Mouse (Mus musculus): ENCODE measurements around the gene Pank1.

The Pank1 gene

GRCm38 (mm10) chr19:34869375-34869774, 9.9 kb downstream of the Pank1 start:
- H3K27me3 ChIP-seq (ENCODE audit: insufficient read depth, low read length): no peaks in the 10 kb centered on the region
- no peak overlapping the region for H3K4me3 ChIP-seq (replicated peaks; ENCODE audit: low read length)
- H3K9me3 ChIP-seq (ENCODE audit: low read length): no peaks in the 10 kb centered on the region
- H3K4me1 ChIP-seq (replicated peaks; ENCODE audit: low read depth, low read length): peaks cover 26% of the 10 kb centered on the region
- H3K36me3 ChIP-seq (ENCODE audit: insufficient read depth, low read length): no peaks in the 10 kb centered on the region
- no peak for TF ChIP-seq CTCF (conservative IDR thresholded peaks at IDR 0.05; ENCODE audit: low read length)
- TF ChIP-seq POU5F1 (IDR thresholded peaks at IDR 0.05; ENCODE audit: borderline replicate concordance, low read length): no peak
- TF ChIP-seq NANOG (IDR thresholded peaks at IDR 0.05; ENCODE audit: borderline replicate concordance, low read length): no peak

- TF ChIP-seq NANOG (IDR thresholded peaks at IDR 0.05; ENCODE audit: borderline replicate concordance, low read length): no peak
- TF ChIP-seq CTCF (conservative IDR thresholded peaks at IDR 0.05; ENCODE audit: low read length): no peak
- no peak for TF ChIP-seq POU5F1 (IDR thresholded peaks at IDR 0.05; ENCODE audit: borderline replicate concordance, low read length)
- H3K27me3 ChIP-seq (ENCODE audit: insufficient read depth, low read length): no peaks in the 10 kb centered on the region
- no peaks in the 10 kb centered on the region for H3K36me3 ChIP-seq (ENCODE audit: insufficient read depth, low read length)
- H3K9me3 ChIP-seq (ENCODE audit: low read length): no peaks in the 10 kb centered on the region
- H3K4me1 ChIP-seq (replicated peaks; ENCODE audit: low read depth, low read length): peaks cover 24% of the 10 kb centered on the region
- no peak overlapping the region for H3K4me3 ChIP-seq (replicated peaks; ENCODE audit: low read length)
Measured at GRCm38 (mm10) chr19:34868093-34868741, 11.0 kb downstream of the Pank1 start.

- Histone ChIP-seq H3K36me3 (ENCODE audit: insufficient read depth, low read length) (no peaks in the 10 kb centered on the region), H3K4me1 (replicated peaks; ENCODE audit: low read depth, low read length) (peaks cover 52% of the 10 kb centered on the region), H3K9me3 (ENCODE audit: low read length) (no peaks in the 10 kb centered on the region), H3K27me3 (ENCODE audit: insufficient read depth, low read length) (no peaks in the 10 kb centered on the region), H3K4me3 (replicated peaks; ENCODE audit: low read length) (no peak overlapping the region)
- TF ChIP-seq POU5F1 (IDR thresholded peaks at IDR 0.05; ENCODE audit: borderline replicate concordance, low read length) (no peak), CTCF (conservative IDR thresholded peaks at IDR 0.05; ENCODE audit: low read length) (no peak), NANOG (IDR thresholded peaks at IDR 0.05; ENCODE audit: borderline replicate concordance, low read length) (no peak)
Measured at GRCm38 (mm10) chr19:34863737-34864136, 15.5 kb downstream of the Pank1 start.

- TF ChIP-seq POU5F1 (IDR thresholded peaks at IDR 0.05; ENCODE audit: borderline replicate concordance, low read length) (no peak), CTCF (conservative IDR thresholded peaks at IDR 0.05; ENCODE audit: low read length) (no peak), NANOG (IDR thresholded peaks at IDR 0.05; ENCODE audit: borderline replicate concordance, low read length) (no peak)
- H3K27me3 ChIP-seq (ENCODE audit: insufficient read depth, low read length): no peaks in the 10 kb centered on the region
- peaks cover 66% of the 10 kb centered on the region for H3K4me1 ChIP-seq (replicated peaks; ENCODE audit: low read depth, low read length)
- H3K4me3 ChIP-seq (replicated peaks; ENCODE audit: low read length): no peak overlapping the region
- no peaks in the 10 kb centered on the region for H3K9me3 ChIP-seq (ENCODE audit: low read length)
- H3K36me3 ChIP-seq (ENCODE audit: insufficient read depth, low read length): no peaks in the 10 kb centered on the region
Measured at GRCm38 (mm10) chr19:34856021-34856651, 23.1 kb downstream of the Pank1 start.

- Histone ChIP-seq H3K27me3 (ENCODE audit: insufficient read depth, low read length) (no peaks in the 10 kb centered on the region), H3K36me3 (ENCODE audit: insufficient read depth, low read length) (no peaks in the 10 kb centered on the region), H3K4me3 (replicated peaks; ENCODE audit: low read length) (no peak overlapping the region), H3K4me1 (replicated peaks; ENCODE audit: low read depth, low read length) (peaks cover 43% of the 10 kb centered on the region), H3K9me3 (ENCODE audit: low read length) (no peaks in the 10 kb centered on the region)
- TF ChIP-seq NANOG (IDR thresholded peaks at IDR 0.05; ENCODE audit: borderline replicate concordance, low read length) (no peak), CTCF (conservative IDR thresholded peaks at IDR 0.05; ENCODE audit: low read length) (no peak), POU5F1 (IDR thresholded peaks at IDR 0.05; ENCODE audit: borderline replicate concordance, low read length) (no peak)
Measured at GRCm38 (mm10) chr19:34851161-34851560, 28.1 kb downstream of the Pank1 start.

GRCm38 (mm10) chr19:34849426-34849825, 29.8 kb downstream of the Pank1 start:
- Histone ChIP-seq H3K36me3 (ENCODE audit: insufficient read depth, low read length) (no peaks in the 10 kb centered on the region), H3K9me3 (ENCODE audit: low read length) (no peaks in the 10 kb centered on the region), H3K27me3 (ENCODE audit: insufficient read depth, low read length) (no peaks in the 10 kb centered on the region), H3K4me1 (replicated peaks; ENCODE audit: low read depth, low read length) (peaks cover 53% of the 10 kb centered on the region), H3K4me3 (replicated peaks; ENCODE audit: low read length) (no peak overlapping the region)
- TF ChIP-seq CTCF (conservative IDR thresholded peaks at IDR 0.05; ENCODE audit: low read length) (no peak), POU5F1 (IDR thresholded peaks at IDR 0.05; ENCODE audit: borderline replicate concordance, low read length) (no peak), NANOG (IDR thresholded peaks at IDR 0.05; ENCODE audit: borderline replicate concordance, low read length) (no peak)

GRCm38 (mm10) chr19:34848164-34848563, 31.1 kb downstream of the Pank1 start:
- H3K9me3 ChIP-seq (ENCODE audit: low read length): no peaks in the 10 kb centered on the region
- H3K36me3 ChIP-seq (ENCODE audit: insufficient read depth, low read length): no peaks in the 10 kb centered on the region
- no peaks in the 10 kb centered on the region for H3K27me3 ChIP-seq (ENCODE audit: insufficient read depth, low read length)
- H3K4me3 ChIP-seq (replicated peaks; ENCODE audit: low read length): no peak overlapping the region
- TF ChIP-seq NANOG (IDR thresholded peaks at IDR 0.05; ENCODE audit: borderline replicate concordance, low read length) (no peak), POU5F1 (IDR thresholded peaks at IDR 0.05; ENCODE audit: borderline replicate concordance, low read length) (no peak), CTCF (conservative IDR thresholded peaks at IDR 0.05; ENCODE audit: low read length) (no peak)
- H3K4me1 ChIP-seq (replicated peaks; ENCODE audit: low read depth, low read length): peaks cover 64% of the 10 kb centered on the region

GRCm38 (mm10) chr19:34847103-34847502, 32.2 kb downstream of the Pank1 start:
- H3K36me3 ChIP-seq (ENCODE audit: insufficient read depth, low read length): no peaks in the 10 kb centered on the region
- no peaks in the 10 kb centered on the region for H3K9me3 ChIP-seq (ENCODE audit: low read length)
- H3K4me3 ChIP-seq (replicated peaks; ENCODE audit: low read length): no peak overlapping the region
- H3K4me1 ChIP-seq (replicated peaks; ENCODE audit: low read depth, low read length): peaks cover 69% of the 10 kb centered on the region
- TF ChIP-seq NANOG (IDR thresholded peaks at IDR 0.05; ENCODE audit: borderline replicate concordance, low read length): no peak
- no peak for TF ChIP-seq POU5F1 (IDR thresholded peaks at IDR 0.05; ENCODE audit: borderline replicate concordance, low read length)
- TF ChIP-seq CTCF (conservative IDR thresholded peaks at IDR 0.05; ENCODE audit: low read length): no peak
- no peaks in the 10 kb centered on the region for H3K27me3 ChIP-seq (ENCODE audit: insufficient read depth, low read length)

All from E14TG2a.4 (cell line).